Mouse (Mus musculus): ENCODE measurements around the gene Dcxr. TPM values are rescaled to one million over a fixed set of nuclear protein-coding genes. Genes with fewer than 3 reads are reported as not detected.
"Not testable (repeated sequence)": the region's sequence is repeated elsewhere in the genome, so short reads cannot be mapped to it uniquely, and the experiment has no call there.

Gene Dcxr
- total RNA-seq (2021) = 10 to 100 TPM; 12.4 to 12.9 TPM

DNA sequence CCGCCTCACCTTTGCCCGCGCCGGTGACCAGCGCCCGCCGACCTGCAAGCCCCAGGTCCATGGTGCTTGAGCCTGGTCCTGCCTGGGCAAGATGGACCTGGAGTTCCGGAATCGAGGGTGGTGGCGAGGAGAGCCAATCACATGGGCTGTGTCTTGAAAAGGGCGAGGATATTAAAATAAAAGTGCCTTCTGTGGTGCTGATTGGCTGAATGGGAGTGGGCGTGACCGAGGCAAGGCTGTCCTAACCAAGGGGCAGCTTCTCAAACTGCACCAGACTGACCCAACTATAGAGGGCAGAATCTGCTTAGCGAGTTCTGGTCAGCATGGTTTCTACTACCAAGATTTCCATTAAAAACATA lies at the start of gene Dcxr:
Gene Dcxr (minus strand): TSS at position 113 of the 359 bp plus-strand sequence.
- DNase-seq (ENCODE audit: extremely low spot score in 1 of 2, low spot score in 1 of 2) = peak in 1 of 2 experiments; percentile 50

DNA sequence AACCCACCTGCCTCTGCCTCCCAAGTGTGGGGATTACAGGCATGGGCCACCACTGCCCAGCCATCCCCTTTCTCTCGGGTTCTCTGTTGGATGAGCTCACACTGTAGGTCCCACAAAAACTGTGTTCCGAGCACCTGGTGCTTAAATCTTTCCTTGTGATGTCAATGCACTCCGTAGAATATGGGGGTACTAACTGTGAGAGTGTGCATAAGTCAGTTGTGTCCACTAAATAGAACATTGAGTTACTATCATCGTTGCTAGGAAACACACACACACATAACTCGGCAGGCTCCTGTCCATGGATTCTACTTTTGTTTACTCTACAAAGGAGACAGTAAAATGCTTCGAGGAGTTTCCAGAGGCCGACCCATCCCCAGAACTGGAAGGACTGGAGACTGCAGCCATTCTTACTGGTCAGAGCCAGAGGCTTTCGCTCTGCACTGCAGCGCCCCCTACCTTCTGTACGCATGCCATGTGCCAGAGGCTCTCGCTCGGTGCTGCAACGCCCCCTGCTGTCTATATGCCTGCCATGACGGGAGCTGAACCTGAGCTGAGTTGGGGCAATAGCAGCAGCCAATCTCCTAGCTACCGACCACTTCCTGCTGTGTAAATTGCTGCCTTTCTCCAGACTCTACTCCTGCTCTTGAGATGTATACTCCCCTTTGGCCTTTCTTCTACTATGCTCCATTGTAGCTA lies 48.8 kb upstream of the Dcxr start:
- DNase-seq (ENCODE audit: extremely low spot score in 1 of 2, low spot score in 1 of 2) = peak; percentile 98 to 99

- DNase-seq (ENCODE audit: extremely low spot score in 1 of 2, low spot score in 1 of 2) = no peak
Measured at GRCm38 (mm10) chr11:120773463-120774190, 46.5 kb upstream of the Dcxr start.

DNA sequence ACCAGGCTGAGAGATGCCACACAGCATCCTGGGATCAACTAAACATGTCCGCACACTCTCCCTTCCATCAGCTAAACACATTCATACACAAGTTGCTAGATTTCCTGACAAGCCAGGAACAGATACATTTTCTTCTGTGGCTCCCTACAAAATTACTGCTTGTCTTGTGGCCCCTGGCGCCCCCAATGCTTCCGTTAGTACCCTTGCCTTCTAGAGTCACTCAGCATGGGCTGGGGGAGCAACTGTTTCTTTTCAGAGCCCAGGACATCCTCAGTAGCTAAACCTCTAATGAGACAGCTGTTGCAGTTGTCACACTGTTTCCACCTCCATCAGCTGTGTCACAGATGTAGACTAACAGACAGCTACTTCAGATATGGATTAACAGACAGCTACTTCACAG lies 45.7 kb upstream of the Dcxr start:
- DNase-seq (ENCODE audit: extremely low spot score in 1 of 2, low spot score in 1 of 2) = no peak

- DNase-seq (ENCODE audit: extremely low spot score in 1 of 2, low spot score in 1 of 2) = no peak
Measured at GRCm38 (mm10) chr11:120768206-120768605, 41.1 kb upstream of the Dcxr start.

DNA sequence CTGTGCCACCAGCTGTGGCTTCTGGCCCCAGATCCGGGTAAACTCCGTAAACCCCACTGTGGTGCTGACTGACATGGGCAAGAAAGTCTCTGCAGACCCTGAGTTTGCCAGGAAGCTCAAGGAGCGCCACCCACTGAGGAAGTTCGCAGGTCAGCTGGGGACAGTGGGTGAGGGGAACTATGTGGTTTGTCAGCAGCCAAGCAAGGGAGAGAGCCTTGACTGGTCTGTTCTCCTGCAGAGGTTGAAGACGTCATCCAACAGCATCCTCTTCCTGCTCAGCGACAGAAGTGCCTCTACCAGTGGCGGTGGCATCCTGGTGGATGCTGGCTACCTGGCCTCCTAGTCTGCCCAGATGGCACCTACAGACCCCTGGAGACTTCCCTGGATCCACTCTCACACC lies 39.9 kb upstream of the Dcxr start:
- DNase-seq (ENCODE audit: extremely low spot score in 1 of 2, low spot score in 1 of 2) = not testable (repeated sequence)

- DNase-seq (ENCODE audit: extremely low spot score in 1 of 2, low spot score in 1 of 2) = not testable (repeated sequence)
Measured at GRCm38 (mm10) chr11:120763121-120763999, 36.3 kb upstream of the Dcxr start.

DNA sequence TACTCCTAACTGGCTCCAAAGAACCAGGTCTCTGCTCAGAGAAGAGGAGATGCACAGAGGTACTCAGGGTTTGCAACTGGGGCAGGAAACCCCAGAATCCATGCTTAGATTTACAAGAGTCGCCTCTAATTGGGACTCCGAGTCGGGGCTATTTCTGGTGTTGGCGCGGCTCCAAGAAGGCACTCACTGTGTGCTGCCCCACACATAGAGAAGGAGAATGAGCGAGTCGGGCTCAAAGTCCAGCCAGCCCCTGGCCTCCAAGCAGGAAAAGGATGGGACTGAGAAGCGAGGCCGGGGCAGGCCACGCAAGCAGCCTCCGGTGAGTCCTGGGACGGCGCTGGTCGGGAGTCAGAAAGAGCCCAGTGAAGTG lies 35.6 kb upstream of the Dcxr start, which contains the start of gene Hmga1b:
Gene Hmga1b (plus strand): TSS at position 123 of the 370 bp plus-strand sequence.
- DNase-seq (ENCODE audit: extremely low spot score in 1 of 2, low spot score in 1 of 2) = not testable (repeated sequence)

DNA sequence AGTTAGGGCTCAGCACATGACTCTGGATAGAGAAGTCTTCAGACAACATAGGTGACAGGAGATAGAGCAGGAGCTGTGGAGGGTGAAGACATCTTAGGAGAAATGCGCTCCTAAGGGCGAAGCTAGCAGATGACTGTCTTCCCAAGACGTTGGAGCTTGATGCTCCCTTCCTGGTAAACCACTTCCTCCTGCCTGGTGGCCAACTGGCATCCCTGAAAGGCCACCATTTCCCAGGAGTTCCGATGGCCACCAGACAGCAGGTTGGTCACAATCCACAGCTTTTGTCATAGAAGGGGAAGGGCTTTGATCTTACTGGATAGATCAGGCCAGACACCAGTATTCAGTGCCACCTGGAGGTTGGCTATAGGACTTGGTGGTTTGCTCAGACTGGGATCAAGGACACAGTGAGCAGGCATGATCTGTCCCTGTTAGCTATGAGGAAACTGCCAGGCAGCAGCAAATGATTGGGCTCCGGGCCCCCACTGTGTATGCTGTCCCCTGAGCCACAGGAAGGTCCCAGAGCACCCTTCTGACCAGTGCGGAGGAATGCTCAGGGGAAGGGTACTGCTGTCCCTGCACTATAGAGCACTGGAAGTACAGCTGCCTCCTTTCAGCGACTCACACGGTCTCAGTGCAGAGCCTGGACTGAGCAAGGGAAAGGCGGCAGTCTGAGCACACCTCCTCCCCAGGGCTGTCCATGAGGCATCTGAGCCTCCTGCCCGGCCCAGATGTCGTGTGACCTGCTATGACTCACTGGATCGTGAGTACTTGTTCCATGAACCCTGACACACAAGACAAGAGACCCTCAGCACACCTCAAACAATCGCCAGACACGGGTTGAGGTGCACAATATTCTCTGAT lies 35.0 kb upstream of the Dcxr start:
- DNase-seq (ENCODE audit: extremely low spot score in 1 of 2, low spot score in 1 of 2) = no peak

DNA sequence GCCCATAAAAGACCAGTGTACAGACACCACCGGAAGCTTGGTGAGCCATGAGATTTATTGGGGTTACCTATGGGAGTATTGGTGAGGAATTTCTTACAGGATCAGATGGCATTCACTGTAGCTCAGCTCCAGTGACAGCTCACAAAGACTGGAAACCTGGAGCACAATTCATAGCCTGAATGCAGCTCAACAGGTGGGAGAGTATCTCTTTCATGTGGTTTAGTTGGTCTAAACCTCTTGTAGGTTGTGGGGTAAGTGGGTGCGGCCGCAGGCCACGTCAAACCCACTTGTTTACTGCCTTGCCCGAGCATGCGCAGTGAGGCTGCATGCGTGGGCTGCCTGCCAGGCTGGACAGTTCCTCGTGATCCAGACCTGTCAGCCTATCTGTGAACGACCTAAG lies 33.2 kb upstream of the Dcxr start:
- DNase-seq (ENCODE audit: extremely low spot score in 1 of 2, low spot score in 1 of 2) = no peak

GRCm38 (mm10) chr11:120751606-120752005 lies 24.5 kb upstream of the Dcxr start:
- DNase-seq (ENCODE audit: extremely low spot score in 1 of 2, low spot score in 1 of 2) = no peak

- DNase-seq (ENCODE audit: extremely low spot score in 1 of 2, low spot score in 1 of 2) = peak in 1 of 2 experiments; percentile 26
Measured at GRCm38 (mm10) chr11:120749430-120749829, 22.3 kb upstream of the Dcxr start.

- DNase-seq (ENCODE audit: extremely low spot score in 1 of 2, low spot score in 1 of 2) = no peak
Measured at GRCm38 (mm10) chr11:120747974-120748373, 20.9 kb upstream of the Dcxr start.

GRCm38 (mm10) chr11:120744121-120744701 lies 17.1 kb upstream of the Dcxr start:
- DNase-seq (ENCODE audit: extremely low spot score in 1 of 2, low spot score in 1 of 2) = no peak

DNA sequence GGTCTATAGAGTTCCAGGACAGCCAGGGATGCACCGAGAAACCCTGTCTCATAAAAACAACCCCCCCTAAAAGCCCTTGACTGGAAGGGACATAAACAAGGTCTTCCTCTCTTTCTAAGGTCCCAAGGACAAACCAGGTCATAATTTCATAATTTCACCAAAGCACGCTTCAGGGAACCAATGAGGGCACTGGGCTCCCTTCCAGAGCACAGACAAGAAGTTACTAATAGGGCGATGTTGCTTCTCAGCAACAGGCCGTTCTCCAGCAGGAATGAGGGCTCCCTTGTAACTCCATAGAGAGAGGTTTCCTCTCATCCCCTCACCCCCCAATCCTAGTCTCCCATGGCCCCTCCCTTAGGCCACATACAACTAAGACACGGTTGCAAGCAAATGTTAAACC lies 13.9 kb upstream of the Dcxr start:
- DNase-seq (ENCODE audit: extremely low spot score in 1 of 2, low spot score in 1 of 2) = no peak

GRCm38 (mm10) chr11:120736424-120736823 lies 9.3 kb upstream of the Dcxr start:
- DNase-seq (ENCODE audit: extremely low spot score in 1 of 2, low spot score in 1 of 2) = no peak

- DNase-seq (ENCODE audit: extremely low spot score in 1 of 2, low spot score in 1 of 2) = no peak
Measured at GRCm38 (mm10) chr11:120733521-120733920, 6.4 kb upstream of the Dcxr start.

- DNase-seq (ENCODE audit: extremely low spot score in 1 of 2, low spot score in 1 of 2) = no peak
Measured at GRCm38 (mm10) chr11:120731858-120732680, 5.0 kb upstream of the Dcxr start, which contains the start of gene Cbr2. Gene Cbr2, minus strand, starts transcription at chr11:120732114.

- DNase-seq (ENCODE audit: extremely low spot score in 1 of 2, low spot score in 1 of 2) = no peak
Measured at GRCm38 (mm10) chr11:120731395-120731794, 4.3 kb upstream of the Dcxr start.

Data from layer of hippocampus, postnatal 25 days (tissue).